Mouse (Mus musculus) midbrain, embryonic 14.5 days (tissue): ENCODE data around the gene Tbx5. TPM values are rescaled to one million over a fixed set of nuclear protein-coding genes. Genes with fewer than 3 reads are reported as not detected.

Source experiments
- ATAC-seq: fragments of 200-750 bp; cut with Nextera tagmentation; 2 replicates; pipeline ENCODE4 v1.8.0; 2017; ENCODE audit warnings: moderate number of reproducible peaks, moderate library complexity; ENCODE audit not compliant: low FRiP score, low TSS enrichment
- DNase-seq: peaks from one replicate; pipeline ENCODE4 v3.0.0-alpha.2; 2015
- H3K27ac ChIP-seq: fragments of 300-500 bp; sonication (generic); replicated peaks from 2 replicates; pipeline ENCODE4 v1.5.1; 2014; ENCODE audit warnings: mild to moderate bottlenecking, low read depth, low read length, moderate library complexity
- H3K27me3 ChIP-seq: fragments of 300-500 bp; sonication (generic); 2 replicates; pipeline ENCODE4 v1.6.1; 2014; ENCODE audit warnings: low read length, control low read depth, mixed read lengths; ENCODE audit not compliant: control insufficient read depth, insufficient read depth
- H3K36me3 ChIP-seq: fragments of 300-500 bp; sonication (generic); 2 replicates; pipeline ENCODE4 v1.6.1; 2014; ENCODE audit warnings: low read length, control low read depth; ENCODE audit not compliant: control insufficient read depth, insufficient read depth
- H3K4me1 ChIP-seq: fragments of 300-500 bp; sonication (generic); 2 replicates; pipeline ENCODE4 v1.6.1; 2014; ENCODE audit warnings: mild to moderate bottlenecking, antibody characterized with exemption, low read length, control low read depth; ENCODE audit not compliant: control insufficient read depth, insufficient read depth
- H3K4me2 ChIP-seq: fragments of 300-500 bp; sonication (generic); 2 replicates; pipeline ENCODE4 v1.6.1; 2014; ENCODE audit warnings: mild to moderate bottlenecking, low read length, moderate library complexity
- H3K4me3 ChIP-seq: fragments of 300-500 bp; sonication (generic); replicated peaks from 2 replicates; pipeline ENCODE4 v1.5.1; 2014; ENCODE audit warnings: low read depth, low read length
- H3K9ac ChIP-seq: fragments of 300-500 bp; sonication (generic); replicated peaks from 2 replicates; pipeline ENCODE4 v1.6.1; 2014; ENCODE audit warnings: mild to moderate bottlenecking, low read length, moderate library complexity
- H3K9me3 ChIP-seq: fragments of 300-500 bp; sonication (generic); 2 replicates; pipeline ENCODE4 v1.6.1; 2016; ENCODE audit warnings: low read length, control low read depth, mixed read lengths; ENCODE audit not compliant: control insufficient read depth
- WGBS: fragments of 180-500 bp; shearing (Covaris S2); extraction: QIAGEN DNeasy Blood & Tissue Kit; methylation state at CpG from one replicate; pipeline ENCODE4 v1.1.7; 2014; 5-methylcytosine and 5-hydroxymethylcytosine counted together
- polyA plus RNA-seq: library from polyadenylated mRNA; unstranded; fragments of >200 nt; fragmentation: Nextera tagmentation; extraction: Ambion mirVana; gene quantifications from 2 replicates; pipeline ENCODE4 v1.2.1, GENCODE M21; 2014

The Tbx5 gene
- polyA plus RNA-seq, 1 experiment from 2014 or later, result 0.11 TPM

- whole genome bisulfite sequencing, result 1% methylated on average over 7 of the region's 7 CpGs
- Histone ChIP-seq H3K4me1 (no peaks in the 10 kb centered on the region), H3K4me3 (no peak overlapping the region), H3K9me3 (no peaks in the 10 kb centered on the region), H3K27ac (no peak overlapping the region), H3K27me3 (peaks cover 98% of the 10 kb centered on the region), H3K9ac (no peak overlapping the region), H3K4me2 (no peak overlapping the region), H3K36me3 (no peaks in the 10 kb centered on the region)
- ATAC-seq (no peak), DNase-seq (peak; percentile 8)
Observed at GRCm38 (mm10) chr5:119838441-119838840, 6.0 kb downstream of the Tbx5 start.

GRCm38 (mm10) chr5:119839156-119839555 is 6.7 kb downstream of the Tbx5 start:
- H3K36me3 ChIP-seq, result no peaks in the 10 kb centered on the region
- no peaks in the 10 kb centered on the region for H3K4me1 ChIP-seq
- no peak overlapping the region for H3K4me2 ChIP-seq
- H3K9me3 ChIP-seq, result no peaks in the 10 kb centered on the region
- H3K27me3 ChIP-seq, result peaks cover 98% of the 10 kb centered on the region
- DNase-seq, result peak; percentile 13
- 1% methylated on average over 16 of the region's 16 CpGs for WGBS
- no peak for ATAC-seq
- H3K27ac ChIP-seq, result no peak overlapping the region
- no peak overlapping the region for H3K9ac ChIP-seq
- no peak overlapping the region for H3K4me3 ChIP-seq

- DNase-seq, result peak; percentile 25
Observed at GRCm38 (mm10) chr5:119839616-119840368, 7.3 kb downstream of the Tbx5 start.

GRCm38 (mm10) chr5:119840404-119840803 is 7.9 kb downstream of the Tbx5 start:
- DNase-seq (peak; percentile 54), ATAC-seq (no peak)
- H3K4me1 ChIP-seq, result no peaks in the 10 kb centered on the region

More at GRCm38 (mm10) chr5:119839616-119840368, 7.3 kb downstream of the Tbx5 start:
- Histone ChIP-seq H3K4me1 (no peaks in the 10 kb centered on the region), H3K9me3 (no peaks in the 10 kb centered on the region), H3K27me3 (peaks cover 96% of the 10 kb centered on the region), H3K4me3 (no peak overlapping the region), H3K4me2 (no peak overlapping the region), H3K36me3 (no peaks in the 10 kb centered on the region), H3K27ac (no peak overlapping the region), H3K9ac (no peak overlapping the region)
- ATAC-seq, result no peak
- under 1% methylated on average over 34 of the region's 34 CpGs for WGBS

GRCm38 (mm10) chr5:119841634-119842420 is 9.4 kb downstream of the Tbx5 start:
- no peak overlapping the region for H3K4me2 ChIP-seq

More at GRCm38 (mm10) chr5:119840404-119840803, 7.9 kb downstream of the Tbx5 start:
- Histone ChIP-seq H3K9ac (no peak overlapping the region), H3K4me2 (no peak overlapping the region), H3K4me3 (no peak overlapping the region), H3K36me3 (no peaks in the 10 kb centered on the region), H3K9me3 (no peaks in the 10 kb centered on the region), H3K27me3 (peaks cover 94% of the 10 kb centered on the region), H3K27ac (no peak overlapping the region)
- under 1% methylated on average over 7 of the region's 7 CpGs for WGBS

GRCm38 (mm10) chr5:119842701-119843393 is 10.4 kb downstream of the Tbx5 start:
- no peak overlapping the region for H3K27ac ChIP-seq
- H3K36me3 ChIP-seq, result no peaks in the 10 kb centered on the region
- no peak overlapping the region for H3K4me3 ChIP-seq
- no peak for ATAC-seq
- H3K27me3 ChIP-seq, result peaks cover 85% of the 10 kb centered on the region
- H3K9me3 ChIP-seq, result no peaks in the 10 kb centered on the region
- no peak for DNase-seq
- 9% methylated on average over 4 of the region's 4 CpGs for WGBS
- no peaks in the 10 kb centered on the region for H3K4me1 ChIP-seq
- no peak overlapping the region for H3K4me2 ChIP-seq
- no peak overlapping the region for H3K9ac ChIP-seq

More at GRCm38 (mm10) chr5:119841634-119842420, 9.4 kb downstream of the Tbx5 start:
- no peaks in the 10 kb centered on the region for H3K4me1 ChIP-seq
- H3K9ac ChIP-seq, result no peak overlapping the region
- DNase-seq, result peak; percentile 14
- no peak for ATAC-seq
- no peak overlapping the region for H3K27ac ChIP-seq
- H3K36me3 ChIP-seq, result no peaks in the 10 kb centered on the region
- H3K9me3 ChIP-seq, result no peaks in the 10 kb centered on the region
- H3K4me3 ChIP-seq, result no peak overlapping the region
- WGBS, result under 1% methylated on average over 26 of the region's 26 CpGs
- H3K27me3 ChIP-seq, result peaks cover 93% of the 10 kb centered on the region

- Histone ChIP-seq H3K9ac (no peak overlapping the region), H3K27ac (no peak overlapping the region), H3K9me3 (no peaks in the 10 kb centered on the region), H3K27me3 (peaks cover 80% of the 10 kb centered on the region), H3K4me1 (no peaks in the 10 kb centered on the region), H3K4me2 (no peak overlapping the region), H3K4me3 (no peak overlapping the region), H3K36me3 (no peaks in the 10 kb centered on the region)
- no peak for DNase-seq
- WGBS, result 1% methylated on average over 8 of the region's 8 CpGs
- no peak for ATAC-seq
Observed at GRCm38 (mm10) chr5:119843394-119843777, 10.9 kb downstream of the Tbx5 start.

- peak; percentile 18 for DNase-seq
- H3K27ac ChIP-seq, result no peak overlapping the region
- 2% methylated on average over 5 of the region's 5 CpGs for WGBS
- no peak overlapping the region for H3K4me3 ChIP-seq
- H3K36me3 ChIP-seq, result no peaks in the 10 kb centered on the region
- ATAC-seq, result no peak
- H3K9me3 ChIP-seq, result no peaks in the 10 kb centered on the region
- no peaks in the 10 kb centered on the region for H3K4me1 ChIP-seq
- no peak overlapping the region for H3K9ac ChIP-seq
- H3K27me3 ChIP-seq, result peaks cover 70% of the 10 kb centered on the region
- H3K4me2 ChIP-seq, result no peak overlapping the region
Observed at GRCm38 (mm10) chr5:119844366-119844765, 11.9 kb downstream of the Tbx5 start.
